Mouse (Mus musculus) lung, postnatal 14 days (tissue): Measurements from ENCODE around the gene Baz2b.
"Not testable (repeated sequence)": the region's sequence is repeated elsewhere in the genome, so short reads cannot be mapped to it uniquely, and the experiment has no call there.

Experiments
- DNase-seq: peaks from one replicate; pipeline ENCODE4 v3.0.0; 2021

The Baz2b gene

DNA sequence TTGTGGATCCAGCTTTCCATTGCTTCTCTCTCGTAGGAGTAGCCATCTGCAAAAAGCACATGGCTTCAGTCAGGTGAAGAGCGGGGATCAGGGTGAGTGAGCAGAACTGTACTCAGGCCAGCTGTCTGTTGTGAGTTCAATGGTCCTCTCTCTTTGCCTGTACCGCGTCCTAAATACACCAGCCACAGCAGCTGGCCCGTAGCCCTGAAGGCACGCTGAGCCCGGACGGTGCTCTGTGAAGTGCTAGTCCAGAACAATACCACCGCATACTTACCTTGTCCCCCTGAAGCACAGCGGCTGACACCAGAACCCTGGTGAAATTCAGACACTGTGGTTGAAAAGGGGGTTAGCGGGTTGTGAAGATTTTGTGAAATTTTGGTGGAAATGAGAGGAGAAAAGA, 356.7 kb downstream of the Baz2b start:
- DNase-seq = no peak

DNA sequence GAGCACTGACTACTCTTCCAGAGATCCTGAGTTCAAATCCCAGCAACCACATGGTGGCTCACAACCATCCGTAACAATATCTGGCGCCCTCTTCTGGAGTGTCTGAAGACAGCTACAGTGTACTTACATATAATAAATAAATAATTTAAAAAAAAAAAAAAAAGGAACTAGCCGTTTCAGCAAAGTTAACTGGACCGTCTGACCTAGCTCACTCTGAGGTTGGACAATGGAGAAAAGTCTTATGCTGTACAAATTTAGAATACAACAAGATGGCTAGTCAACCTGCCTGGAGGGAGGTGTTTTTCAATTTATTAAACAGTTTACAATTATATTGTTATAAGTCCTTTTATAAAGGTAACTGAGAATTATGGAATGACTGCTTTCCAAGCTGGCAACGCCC, 357.8 kb downstream of the Baz2b start:
- not testable (repeated sequence) for DNase-seq
